Comparison of ENCODE assay signal across 26 mouse cellular contexts in genomic region chr10:44367043-44367442, GRCm38 (mm10).
"Had no signal": no experiment of that assay in that cellular context is flagged by ENCODE, and none has a peak within 500 bp of the region (broad histone marks: within the 10 kb centered on the region; RNA-seq: fewer than 3 reads in every experiment).

No protein-coding gene starts in this region.

- DNase-seq: gastrocnemius, adult 2 months; gastrocnemius, postnatal 10 days; gastrocnemius, postnatal 25 days; heart, adult 2 months; heart, postnatal 14 days; heart, postnatal 36 days; kidney, adult 18-20 months; kidney, adult 8-10 months; kidney, postnatal 10 days; kidney, postnatal 25 days; layer of hippocampus, adult 9-11 months; layer of hippocampus, postnatal 36 days; left cerebral cortex, postnatal 4 days; liver, embryonic 13.5 days had no signal

- H3K9ac ChIP-seq: heart, embryonic 13.5 days; heart, embryonic 15.5 days; hindbrain, embryonic 12.5 days; hindbrain, embryonic 15.5 days; intestine, embryonic 15.5 days; limb, embryonic 13.5 days; limb, embryonic 15.5 days; liver, embryonic 13.5 days; liver, embryonic 15.5 days had no signal

- H3K27ac ChIP-seq: gastrocnemius, adult 2 months; heart, adult 2 months; heart, embryonic 13.5 days; heart, embryonic 15.5 days; hindbrain, embryonic 12.5 days; hindbrain, embryonic 15.5 days; hindbrain, postnatal 0 days; intestine, embryonic 15.5 days; limb, embryonic 13.5 days; limb, embryonic 15.5 days; liver, embryonic 13.5 days; liver, embryonic 15.5 days had no signal

- H3K9me3 ChIP-seq: heart, embryonic 13.5 days; heart, embryonic 15.5 days; hindbrain, embryonic 12.5 days; hindbrain, embryonic 15.5 days; intestine, embryonic 15.5 days; limb, embryonic 13.5 days; limb, embryonic 15.5 days; liver, embryonic 13.5 days; liver, embryonic 15.5 days had no signal

- H3K27me3 ChIP-seq: heart, embryonic 13.5 days; heart, embryonic 15.5 days; hindbrain, embryonic 12.5 days; hindbrain, embryonic 15.5 days; intestine, embryonic 15.5 days; limb, embryonic 13.5 days; limb, embryonic 15.5 days; liver, embryonic 13.5 days; liver, embryonic 15.5 days had no signal

- H3K4me3 ChIP-seq: gastrocnemius, adult 2 months; heart, adult 2 months; heart, embryonic 13.5 days; heart, embryonic 15.5 days; hindbrain, embryonic 12.5 days; hindbrain, embryonic 15.5 days; intestine, embryonic 15.5 days; limb, embryonic 13.5 days; limb, embryonic 15.5 days; liver, embryonic 13.5 days; liver, embryonic 15.5 days had no signal

- ATAC-seq: hindbrain, postnatal 0 days; inflammation-experienced regulatory T-cells, adult 6 months; intestine, embryonic 15.5 days; intestine, postnatal 0 days had no signal

- H3K4me2 ChIP-seq: heart, embryonic 11.5 days; heart, embryonic 13.5 days; heart, embryonic 15.5 days; hindbrain, embryonic 12.5 days; hindbrain, embryonic 15.5 days; intestine, embryonic 15.5 days; limb, embryonic 13.5 days; limb, embryonic 15.5 days; liver, embryonic 13.5 days; liver, embryonic 15.5 days had no signal

- H3K4me1 ChIP-seq: heart, embryonic 15.5 days; hindbrain, embryonic 12.5 days; hindbrain, embryonic 15.5 days; intestine, embryonic 15.5 days; liver, embryonic 15.5 days had no signal

- H3K36me3 ChIP-seq: hindbrain, embryonic 12.5 days; hindbrain, embryonic 15.5 days; intestine, embryonic 15.5 days; limb, embryonic 13.5 days; limb, embryonic 15.5 days had no signal
